Mouse (Mus musculus) MEL (cell line): Measurements from ENCODE around the gene Hadhb. TPM values are rescaled to one million over a fixed set of nuclear protein-coding genes. Genes with fewer than 3 reads are reported as not detected.
A peak's percentile ranks its signal among the peaks of the same experiment; 100 is the strongest.

Source experiments
- DNase-seq: peaks from one replicate; pipeline ENCODE4 v3.0.0; 2011; ENCODE audit warnings: low read depth, low spot score
- H3K27ac ChIP-seq: 2 replicates; pipeline ENCODE4 v1.5.1; 2012; ENCODE audit warnings: low read depth, mild to moderate bottlenecking, control low read depth, low read length, moderate library complexity; ENCODE audit not compliant: control insufficient read depth
- H3K27me3 ChIP-seq, 2 experiments: fragments of 150-350 bp in 1 of 2; sonication (generic) in 1 of 2; 2 replicates each; pipeline ENCODE4 v1.6.1; 2012; ENCODE audit warnings: low read length in 2 of 2, mild to moderate bottlenecking in 2 of 2, improper control_type of control experiment in 1 of 2, moderate library complexity in 1 of 2; ENCODE audit not compliant: insufficient read depth in 2 of 2, control insufficient read depth in 1 of 2
- H3K36me3 ChIP-seq, 2 experiments: 2 replicates each; pipeline ENCODE4 v1.6.1; 2012 to 2014; ENCODE audit warnings: low read length in 2 of 2, improper control_type of control experiment in 1 of 2, inconsistent platforms in 1 of 2, mild to moderate bottlenecking in 1 of 2; ENCODE audit not compliant: insufficient read depth in 2 of 2, control insufficient read depth in 1 of 2
- H3K4me1 ChIP-seq, 2 experiments: fragments of 150-350 bp in 1 of 2; sonication (generic) in 1 of 2; 2 replicates each; pipeline ENCODE4 v1.6.1; 2012; ENCODE audit warnings: low read length in 2 of 2, improper control_type of control experiment in 1 of 2, mild to moderate bottlenecking in 1 of 2; ENCODE audit not compliant: insufficient read depth in 2 of 2, control insufficient read depth in 1 of 2
- H3K4me3 ChIP-seq, 2 experiments: fragments of 150-350 bp in 1 of 2; sonication (generic) in 1 of 2; 2 replicates each; pipeline ENCODE4 v1.5.1; 2012; ENCODE audit warnings: low read depth in 2 of 2, low read length in 2 of 2, mild to moderate bottlenecking in 2 of 2, moderate library complexity in 2 of 2, control low read depth in 1 of 2, improper control_type of control experiment in 1 of 2; ENCODE audit not compliant: control insufficient read depth in 1 of 2, insufficient read depth in 1 of 2
- H3K79me2 ChIP-seq: 2 replicates; pipeline ENCODE4 v1.6.1; 2012; ENCODE audit warnings: mild to moderate bottlenecking, low read length, moderate library complexity; ENCODE audit not compliant: control insufficient read depth, poor library complexity, insufficient read depth
- H3K9ac ChIP-seq: 2 replicates; pipeline ENCODE4 v1.6.1; 2012; ENCODE audit warnings: low read depth, mild to moderate bottlenecking, control low read depth, low read length, moderate library complexity; ENCODE audit not compliant: control insufficient read depth, poor library complexity, severe bottlenecking
- H3K9me3 ChIP-seq: fragments of 150-350 bp; sonication (generic); replicated peaks from 2 replicates; pipeline ENCODE4 v1.6.1; 2012; ENCODE audit warnings: mild to moderate bottlenecking, low read length, improper control_type of control experiment, moderate library complexity; ENCODE audit not compliant: insufficient read depth
- BHLHE40 ChIP-seq: IDR thresholded peaks from 2 replicates; pipeline ENCODE4 v1.6.1; 2012; ENCODE audit warnings: low read depth, mild to moderate bottlenecking, inconsistent platforms, low read length, improper control_type of control experiment, borderline replicate concordance
- CHD1 ChIP-seq: IDR thresholded peaks from 2 replicates; pipeline ENCODE4 v1.6.1; 2012; ENCODE audit warnings: low read depth, mild to moderate bottlenecking, inconsistent platforms, low read length, improper control_type of control experiment
- CHD2 ChIP-seq: IDR thresholded peaks from 2 replicates; pipeline ENCODE4 v1.6.1; 2011; ENCODE audit warnings: low read length, improper control_type of control experiment
- CTCF ChIP-seq, 3 experiments: IDR thresholded peaks in 2 of 3; conservative IDR thresholded peaks in 1 of 3; 2 replicates each; pipeline ENCODE4 v1.5.1; 2011 to 2012; ENCODE audit warnings: low read length in 3 of 3, low read depth in 2 of 3, mild to moderate bottlenecking in 2 of 3, improper control_type of control experiment in 1 of 3, inconsistent platforms in 1 of 3, mixed read lengths in 1 of 3, moderate library complexity in 1 of 3; ENCODE audit not compliant: control insufficient read depth in 1 of 3, insufficient read depth in 1 of 3, poor library complexity in 1 of 3, severe bottlenecking in 1 of 3
- E2F4 ChIP-seq: IDR thresholded peaks from 2 replicates; pipeline ENCODE4 v1.6.1; 2011; ENCODE audit warnings: low read depth, low read length, improper control_type of control experiment, borderline replicate concordance
- ELF1 ChIP-seq: IDR thresholded peaks from 2 replicates; pipeline ENCODE4 v1.6.1; 2014; ENCODE audit warnings: low read depth, mild to moderate bottlenecking, inconsistent platforms, low read length, improper control_type of control experiment, moderate library complexity
- EP300 ChIP-seq, 2 experiments: IDR thresholded peaks; 2 replicates each; pipeline ENCODE4 v1.6.1; 2011; ENCODE audit warnings: improper control_type of control experiment in 2 of 2, low read length in 2 of 2, low read depth in 1 of 2, mild to moderate bottlenecking in 1 of 2
- ETS1 ChIP-seq: IDR thresholded peaks from 2 replicates; pipeline ENCODE4 v1.6.1; 2012; ENCODE audit warnings: low read depth, mild to moderate bottlenecking, inconsistent platforms, low read length, improper control_type of control experiment, moderate library complexity
- GABPA ChIP-seq: IDR thresholded peaks from 2 replicates; pipeline ENCODE4 v1.6.1; 2012; ENCODE audit warnings: low read depth, mild to moderate bottlenecking, inconsistent platforms, low read length, improper control_type of control experiment, moderate library complexity
- GATA1 ChIP-seq: IDR thresholded peaks from 2 replicates; pipeline ENCODE4 v1.6.1; 2011; ENCODE audit warnings: low read depth, low read length, improper control_type of control experiment
- HCFC1 ChIP-seq: IDR thresholded peaks from 2 replicates; pipeline ENCODE4 v1.6.1; 2012; ENCODE audit warnings: low read depth, mild to moderate bottlenecking, inconsistent platforms, low read length, improper control_type of control experiment, moderate library complexity
- JUND ChIP-seq: IDR thresholded peaks from 2 replicates; pipeline ENCODE4 v1.6.1; 2011; ENCODE audit warnings: low read depth, mild to moderate bottlenecking, improper control_type of control experiment, low read length
- MAFK ChIP-seq: IDR thresholded peaks from 2 replicates; pipeline ENCODE4 v1.6.1; 2011; ENCODE audit warnings: low read depth, mild to moderate bottlenecking, low read length, improper control_type of control experiment, borderline replicate concordance
- MAX ChIP-seq: IDR thresholded peaks from 2 replicates; pipeline ENCODE4 v1.6.1; 2011; ENCODE audit warnings: low read length, improper control_type of control experiment
- MAZ ChIP-seq: IDR thresholded peaks from 2 replicates; pipeline ENCODE4 v1.6.1; 2012; ENCODE audit warnings: low read depth, mild to moderate bottlenecking, inconsistent platforms, low read length, improper control_type of control experiment
- MEF2A ChIP-seq: IDR thresholded peaks from 2 replicates; pipeline ENCODE4 v1.6.1; 2014; ENCODE audit warnings: low read depth, mild to moderate bottlenecking, inconsistent platforms, low read length, improper control_type of control experiment; ENCODE audit not compliant: poor library complexity, insufficient replicate concordance, severe bottlenecking; ENCODE audit errors: extremely low read depth
- MXI1 ChIP-seq: IDR thresholded peaks from 2 replicates; pipeline ENCODE4 v1.6.1; 2011; ENCODE audit warnings: mild to moderate bottlenecking, low read depth, low read length, improper control_type of control experiment
- MYB ChIP-seq: IDR thresholded peaks from 2 replicates; pipeline ENCODE4 v1.6.1; 2011; ENCODE audit warnings: mild to moderate bottlenecking, low read depth, low read length, improper control_type of control experiment
- MYC ChIP-seq: IDR thresholded peaks from 2 replicates; pipeline ENCODE4 v1.6.1; 2011; ENCODE audit warnings: low read depth, mild to moderate bottlenecking, low read length, improper control_type of control experiment, moderate library complexity
- NELFE ChIP-seq: IDR thresholded peaks from 2 replicates; pipeline ENCODE4 v1.6.1; 2011; ENCODE audit warnings: low read depth, low read length, improper control_type of control experiment
- NRF1 ChIP-seq: IDR thresholded peaks from 2 replicates; pipeline ENCODE4 v1.6.1; 2014; ENCODE audit warnings: low read depth, mild to moderate bottlenecking, inconsistent platforms, low read length, improper control_type of control experiment, moderate library complexity; ENCODE audit not compliant: poor library complexity, insufficient read depth, severe bottlenecking
- POLR2A ChIP-seq, 2 experiments: IDR thresholded peaks; 2 replicates each; pipeline ENCODE4 v1.6.1; 2011 to 2012; ENCODE audit warnings: low read length in 2 of 2, mild to moderate bottlenecking in 2 of 2, control low read depth in 1 of 2, improper control_type of control experiment in 1 of 2, low read depth in 1 of 2, moderate library complexity in 1 of 2; ENCODE audit not compliant: control insufficient read depth in 1 of 2, insufficient read depth in 1 of 2, poor library complexity in 1 of 2
- POLR2AphosphoS2 ChIP-seq: IDR thresholded peaks from 2 replicates; pipeline ENCODE4 v1.6.1; 2011; ENCODE audit warnings: low read length, improper control_type of control experiment
- POLR2AphosphoS5 ChIP-seq: IDR thresholded peaks from 2 replicates; pipeline ENCODE4 v1.6.1; 2012; ENCODE audit warnings: low read depth, borderline replicate concordance, mild to moderate bottlenecking, inconsistent platforms, low read length, moderate library complexity, mixed read lengths
- RAD21 ChIP-seq: IDR thresholded peaks from 2 replicates; pipeline ENCODE4 v1.6.1; 2011; ENCODE audit warnings: mild to moderate bottlenecking, low read depth, low read length, improper control_type of control experiment
- RCOR1 ChIP-seq: IDR thresholded peaks from 2 replicates; pipeline ENCODE4 v1.6.1; 2012; ENCODE audit warnings: low read depth, mild to moderate bottlenecking, inconsistent platforms, low read length, improper control_type of control experiment
- SIN3A ChIP-seq: IDR thresholded peaks from 2 replicates; pipeline ENCODE4 v1.6.1; 2012; ENCODE audit warnings: low read length, improper control_type of control experiment, inconsistent platforms
- SMC3 ChIP-seq: IDR thresholded peaks from 2 replicates; pipeline ENCODE4 v1.6.1; 2011; ENCODE audit warnings: low read depth, low read length, improper control_type of control experiment
- TAL1 ChIP-seq: IDR thresholded peaks from 2 replicates; pipeline ENCODE4 v1.6.1; 2012; ENCODE audit warnings: mild to moderate bottlenecking, inconsistent platforms, low read length, moderate library complexity, mixed read lengths
- TBP ChIP-seq: IDR thresholded peaks from 2 replicates; pipeline ENCODE4 v1.8.0; 2011; ENCODE audit warnings: low read depth, low read length, improper control_type of control experiment
- TCF12 ChIP-seq: IDR thresholded peaks from 2 replicates; pipeline ENCODE4 v1.6.1; 2014; ENCODE audit warnings: low read depth, mild to moderate bottlenecking, inconsistent platforms, low read length, improper control_type of control experiment, moderate library complexity
- UBTF ChIP-seq: IDR thresholded peaks from 2 replicates; pipeline ENCODE4 v1.6.1; 2012; ENCODE audit warnings: low read depth, mild to moderate bottlenecking, inconsistent platforms, low read length, improper control_type of control experiment, moderate library complexity, borderline replicate concordance; ENCODE audit not compliant: insufficient read depth
- USF1 ChIP-seq: IDR thresholded peaks from 2 replicates; pipeline ENCODE4 v1.6.1; 2014; ENCODE audit warnings: low read depth, mild to moderate bottlenecking, inconsistent platforms, low read length, improper control_type of control experiment, moderate library complexity
- ZC3H11A ChIP-seq: IDR thresholded peaks from 2 replicates; pipeline ENCODE4 v1.6.1; 2012; ENCODE audit warnings: low read depth, mild to moderate bottlenecking, inconsistent platforms, low read length, improper control_type of control experiment
- ZKSCAN1 ChIP-seq: IDR thresholded peaks from 2 replicates; pipeline ENCODE4 v1.6.1; 2012; ENCODE audit warnings: low read depth, mild to moderate bottlenecking, inconsistent platforms, low read length, improper control_type of control experiment, moderate library complexity
- ZMIZ1 ChIP-seq: IDR thresholded peaks from 2 replicates; pipeline ENCODE4 v1.6.1; 2012; ENCODE audit warnings: low read depth, mild to moderate bottlenecking, inconsistent platforms, low read length, improper control_type of control experiment, moderate library complexity
- ZNF384 ChIP-seq: IDR thresholded peaks from 2 replicates; pipeline ENCODE4 v1.6.1; 2012; ENCODE audit warnings: low read depth, mild to moderate bottlenecking, inconsistent platforms, low read length, improper control_type of control experiment
- polyA plus RNA-seq, 2 experiments: library from polyadenylated mRNA; stranded (reverse) in 1 of 2; unstranded in 1 of 2; fragments of >175 nt in 1 of 2; fragments of >200 nt in 1 of 2; gene quantifications; 2 replicates each; pipeline versions ENCODE4 v1.2.1 to v1.2.4; 2012; ENCODE audit warnings: low replicate concordance in 2 of 2, low read depth in 1 of 2; ENCODE audit not compliant: insufficient read length in 2 of 2, insufficient read depth in 1 of 2, missing spikeins in 1 of 2
- total RNA-seq: library from RNA; depleted of rRNA; stranded (reverse); fragments of 300-350 nt; gene quantifications from 2 replicates; pipeline ENCODE4 v1.2.3, GENCODE M21; 2012

The Hadhb gene
- total and polyA plus RNA-seq, 3 experiments = 33.0 to 162 (median 161) TPM

GRCm38 (mm10) chr5:30198257-30198656 lies 43.2 kb downstream of the Hadhb start:
- Histone ChIP-seq H3K9me3 (no peaks in the 10 kb centered on the region), H3K9ac (peak overlapping the region; percentile 51), H3K36me3 (peaks cover 0 to 7% of the 10 kb centered on the region in 2 experiments; a peak in 2 of 4 replicates), H3K79me2 (no peaks in the 10 kb centered on the region), H3K4me3 (peak overlapping the region; percentile 54 to 64), H3K4me1 (peaks cover 2 to 26% of the 10 kb centered on the region in 2 experiments; a peak in 3 of 4 replicates), H3K27ac (no peak overlapping the region; the same call in 1 of the 2 replicates), H3K27me3 (no peaks in the 10 kb centered on the region)
- peak; percentile 95 for DNase-seq
- TF ChIP-seq ETS1 (no peak), MYC (0 out of 2 replicates have a peak, but pooled peaks have one; percentile 50), EP300 (IDR thresholded peaks at IDR 0.05; ENCODE audit: low read depth in 1 of 2, low read length in 2 of 2) (0 out of 4 replicates have a peak, but pooled peaks of 1 of the 2 experiments have one; percentile 4), ZKSCAN1 (no peak), POLR2A (IDR thresholded peaks at IDR 0.05; ENCODE audit: control insufficient read depth in 1 of 2, insufficient read depth in 1 of 2, low read depth in 1 of 2, low read length in 2 of 2, poor library complexity in 1 of 2) (peak; percentile 59 to 87; a peak in 2 of 4 replicates), MAX (peak; percentile 63; the same call in 1 of the 2 replicates), TAL1 (peak; percentile 35; the same call in 1 of the 2 replicates), BHLHE40 (no peak), RCOR1 (no peak), SIN3A (peak; percentile 77), POLR2AphosphoS5 (peak; percentile 78; the same call in 1 of the 2 replicates), ZNF384 (no peak), MYB (no peak), ZMIZ1 (peak; percentile 85; the same call in 1 of the 2 replicates), ZC3H11A (no peak), MAZ (no peak), MAFK (no peak), MXI1 (peak; percentile 87), RAD21 (no peak), GATA1 (peak; percentile 6; the same call in 1 of the 2 replicates), GABPA (no peak), E2F4 (no peak), MEF2A (no peak), POLR2AphosphoS2 (peak; percentile 82; the same call in 1 of the 2 replicates), JUND (no peak), SMC3 (no peak), USF1 (no peak), NRF1 (no peak), TCF12 (peak; percentile 73), CHD1 (no peak), CTCF (IDR thresholded peaks at IDR 0.05 in 2 of 3, conservative IDR thresholded peaks at IDR 0.05 in 1 of 3; ENCODE audit: control insufficient read depth in 1 of 3, insufficient read depth in 1 of 3, low read depth in 2 of 3, low read length in 3 of 3, poor library complexity in 1 of 3, severe bottlenecking in 1 of 3) (no peak), CHD2 (no peak), ELF1 (peak; percentile 81), UBTF (no peak), NELFE (peak; percentile 78), TBP (peak; percentile 74; the same call in 1 of the 2 replicates), HCFC1 (peak; percentile 76)
